Mouse (Mus musculus): ENCODE results near the gene Birc2. TPM values are rescaled to one million over a fixed set of nuclear protein-coding genes. Genes with fewer than 3 reads are reported as not detected.

The Birc2 gene
- polyA plus RNA-seq, 1 experiment from 2014 or later: 42.8 TPM

DNA sequence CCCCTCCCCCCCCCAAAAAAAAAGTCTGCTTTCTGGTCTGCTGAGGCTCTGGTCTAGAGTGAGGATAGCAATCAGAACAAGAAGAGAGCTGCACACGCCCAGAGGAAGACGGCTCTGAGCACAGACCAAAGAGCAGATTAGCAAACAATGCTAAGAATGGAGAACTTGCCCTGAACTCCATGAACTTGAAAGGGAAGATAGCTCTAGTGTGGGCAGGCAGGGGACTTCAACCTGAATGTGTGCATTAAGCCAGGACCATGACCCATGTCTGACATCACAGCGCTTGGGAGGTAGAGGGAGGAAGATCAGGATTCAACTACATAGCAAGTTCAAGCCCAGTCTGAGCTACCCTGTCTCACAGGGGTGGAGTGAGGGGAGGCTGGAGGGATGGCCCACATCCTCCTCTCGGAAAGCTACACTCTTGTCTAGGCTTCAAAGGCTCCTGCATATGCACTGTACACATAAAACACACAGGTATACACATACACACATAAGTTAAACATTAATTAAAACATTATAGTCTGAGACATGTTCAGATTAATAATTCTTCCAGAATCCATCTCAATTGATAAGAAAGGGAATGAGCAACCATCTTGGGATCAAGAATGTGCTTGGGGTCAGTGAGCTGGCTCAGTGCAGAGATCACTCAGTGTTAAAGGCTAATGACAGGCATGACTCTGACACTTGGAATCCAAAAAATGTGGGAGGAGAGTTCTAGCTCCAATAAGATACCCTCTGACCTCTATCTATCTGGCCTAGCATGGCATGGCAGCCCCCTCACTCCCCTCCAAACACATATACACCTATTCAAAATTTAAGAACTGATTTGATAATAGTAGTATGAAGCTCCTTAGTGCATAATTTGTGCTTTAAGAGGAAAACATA lies 15.7 kb upstream of the Birc2 start:
- no peaks in the 10 kb centered on the region for H3K9me3 ChIP-seq (ENCODE audit: control insufficient read depth, low read length)
- WGBS: 81% methylated on average over 4 of the region's 4 CpGs
- no peak overlapping the region for H3K4me3 ChIP-seq (ENCODE audit: low read depth, low read length)
- DNase-seq (ENCODE audit: low spot score): no peak
- ATAC-seq (ENCODE audit: insufficient number of reproducible peaks, low FRiP score, low TSS enrichment, low read depth): no peak
- no peak overlapping the region for H3K27ac ChIP-seq (replicated peaks; ENCODE audit: low read depth, low read length)
- H3K9ac ChIP-seq (ENCODE audit: low read length): no peak overlapping the region
- no peak overlapping the region for H3K4me2 ChIP-seq (ENCODE audit: low read depth, severe bottlenecking)
- H3K27me3 ChIP-seq (ENCODE audit: control insufficient read depth, insufficient read depth, low read length): no peaks in the 10 kb centered on the region
- no peaks in the 10 kb centered on the region for H3K4me1 ChIP-seq (ENCODE audit: control insufficient read depth, insufficient read depth, low read length)
- H3K36me3 ChIP-seq (ENCODE audit: control insufficient read depth, insufficient read depth, low read length): no peaks in the 10 kb centered on the region

DNA sequence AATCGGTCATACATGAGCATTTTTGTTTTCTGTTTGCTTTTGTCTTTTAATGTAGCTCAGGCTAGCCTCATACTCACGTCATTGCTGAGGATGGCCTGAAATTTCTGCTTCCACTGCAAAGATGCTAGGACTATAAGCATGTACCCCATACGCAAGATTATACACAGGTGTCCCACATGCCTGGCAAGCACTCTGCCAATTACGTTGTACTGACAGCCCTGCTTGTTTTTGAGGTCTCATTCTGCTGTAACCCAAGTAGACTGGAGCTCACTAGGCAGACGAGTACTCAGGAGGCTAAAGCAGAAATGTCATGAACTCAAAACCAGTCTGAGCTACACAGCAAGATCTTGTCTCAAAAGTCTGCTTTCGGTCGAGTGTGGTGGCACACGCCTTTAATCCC lies 15.0 kb upstream of the Birc2 start:
- H3K9ac ChIP-seq (ENCODE audit: low read length): no peak overlapping the region
- DNase-seq (ENCODE audit: low spot score) (no peak), ATAC-seq (ENCODE audit: insufficient number of reproducible peaks, low FRiP score, low TSS enrichment, low read depth) (no peak)
- H3K4me2 ChIP-seq (ENCODE audit: low read depth, severe bottlenecking): no peak overlapping the region
- no peaks in the 10 kb centered on the region for H3K4me1 ChIP-seq (ENCODE audit: control insufficient read depth, insufficient read depth, low read length)
- no peak overlapping the region for H3K4me3 ChIP-seq (ENCODE audit: low read depth, low read length)
- H3K27me3 ChIP-seq (ENCODE audit: control insufficient read depth, insufficient read depth, low read length): no peaks in the 10 kb centered on the region
- no peaks in the 10 kb centered on the region for H3K9me3 ChIP-seq (ENCODE audit: control insufficient read depth, low read length)
- WGBS: 87% methylated on average over 8 of the region's 8 CpGs
- H3K36me3 ChIP-seq (ENCODE audit: control insufficient read depth, insufficient read depth, low read length): no peaks in the 10 kb centered on the region
- H3K27ac ChIP-seq (replicated peaks; ENCODE audit: low read depth, low read length): no peak overlapping the region

DNA sequence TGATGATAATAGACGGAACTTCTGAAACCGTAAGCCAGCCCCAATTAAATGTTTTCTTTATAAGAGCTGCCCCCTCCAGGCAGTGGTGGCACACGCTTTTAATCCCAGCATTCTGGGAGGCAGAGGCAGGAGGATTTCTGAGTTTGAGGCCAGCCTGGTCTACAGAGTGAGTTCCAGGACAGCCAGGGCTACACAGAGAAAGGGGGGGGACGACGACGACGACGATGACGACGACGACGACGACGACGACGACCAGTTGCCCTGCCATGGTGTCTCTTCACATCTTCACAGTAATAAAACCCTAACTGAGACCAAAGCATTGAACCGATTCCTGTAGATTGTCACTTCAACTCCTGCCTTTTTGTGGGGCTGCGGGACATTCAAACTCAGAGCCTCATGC lies 11.3 kb upstream of the Birc2 start:
- Histone ChIP-seq H3K36me3 (ENCODE audit: control insufficient read depth, insufficient read depth, low read length) (no peaks in the 10 kb centered on the region), H3K9ac (ENCODE audit: low read length) (no peak overlapping the region), H3K27ac (replicated peaks; ENCODE audit: low read depth, low read length) (no peak overlapping the region), H3K9me3 (ENCODE audit: control insufficient read depth, low read length) (no peaks in the 10 kb centered on the region), H3K4me1 (ENCODE audit: control insufficient read depth, insufficient read depth, low read length) (no peaks in the 10 kb centered on the region), H3K27me3 (ENCODE audit: control insufficient read depth, insufficient read depth, low read length) (no peaks in the 10 kb centered on the region), H3K4me3 (ENCODE audit: low read depth, low read length) (no peak overlapping the region), H3K4me2 (ENCODE audit: low read depth, severe bottlenecking) (no peak overlapping the region)
- 90% methylated on average over 18 of the region's 18 CpGs for WGBS
- no peak for DNase-seq (ENCODE audit: low spot score)
- no peak for ATAC-seq (ENCODE audit: insufficient number of reproducible peaks, low FRiP score, low TSS enrichment, low read depth)

DNA sequence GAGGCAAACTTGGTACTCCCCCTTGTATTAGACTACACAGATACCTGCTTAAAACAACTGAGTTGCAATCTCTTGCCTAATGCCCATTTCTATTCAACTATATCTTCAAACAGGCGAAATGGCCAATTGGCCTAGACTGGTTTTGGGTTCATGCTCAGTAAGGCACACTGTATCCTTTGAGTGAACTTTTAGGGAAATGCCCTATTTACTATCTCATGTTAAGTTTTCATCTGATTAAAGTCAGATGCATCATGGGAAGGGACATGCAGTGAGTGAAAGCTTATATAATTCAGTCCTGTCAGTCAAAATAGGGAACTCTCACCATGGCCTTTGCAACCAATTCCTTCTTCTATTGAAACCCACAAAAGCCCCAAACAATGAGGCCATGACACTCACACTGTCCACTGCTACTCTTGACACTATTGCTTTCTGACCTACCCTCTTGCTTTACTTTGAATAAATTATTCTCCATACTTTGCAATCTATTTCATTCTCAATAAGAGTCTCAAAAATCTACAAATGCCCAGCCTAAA lies 9.9 kb upstream of the Birc2 start:
- no peak for DNase-seq (ENCODE audit: low spot score)
- no peak overlapping the region for H3K4me2 ChIP-seq (ENCODE audit: low read depth, severe bottlenecking)

DNA sequence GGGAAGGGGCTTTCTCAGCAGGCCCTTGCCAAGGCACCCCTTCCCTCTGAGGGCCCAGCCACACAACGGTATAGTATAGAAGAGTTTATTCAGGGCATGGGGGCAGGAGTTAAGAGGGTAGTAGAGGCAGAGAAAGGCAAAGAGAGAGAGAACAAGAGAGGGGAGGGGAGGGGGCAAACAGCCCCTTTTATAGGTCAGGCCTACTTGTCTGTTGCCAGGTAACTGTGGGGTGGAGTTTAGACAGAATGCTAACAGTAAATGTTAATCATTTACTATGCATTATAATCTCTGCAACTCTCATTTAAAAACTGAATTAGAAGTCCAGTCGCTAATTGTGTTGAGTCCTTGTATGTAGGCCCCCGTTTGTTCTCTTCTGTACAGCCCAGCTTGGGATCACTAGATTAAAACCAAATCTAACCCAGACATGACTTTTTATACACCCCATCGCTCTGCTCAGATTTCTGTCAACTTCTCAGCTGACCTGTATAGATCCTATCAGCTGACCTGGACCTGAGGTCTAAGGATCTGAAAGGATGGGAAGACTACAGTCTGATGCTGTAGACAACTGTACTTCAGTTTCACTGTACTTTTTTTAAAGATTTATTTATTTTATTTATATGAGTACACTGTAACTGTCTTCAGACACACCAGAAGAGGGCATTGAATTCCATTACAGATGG lies 8.5 kb upstream of the Birc2 start:
- Histone ChIP-seq H3K4me3 (ENCODE audit: low read depth, low read length) (no peak overlapping the region), H3K4me2 (ENCODE audit: low read depth, severe bottlenecking) (no peak overlapping the region), H3K36me3 (ENCODE audit: control insufficient read depth, insufficient read depth, low read length) (no peaks in the 10 kb centered on the region), H3K4me1 (ENCODE audit: control insufficient read depth, insufficient read depth, low read length) (no peaks in the 10 kb centered on the region), H3K27ac (replicated peaks; ENCODE audit: low read depth, low read length) (no peak overlapping the region), H3K9me3 (ENCODE audit: control insufficient read depth, low read length) (no peaks in the 10 kb centered on the region), H3K27me3 (ENCODE audit: control insufficient read depth, insufficient read depth, low read length) (no peaks in the 10 kb centered on the region), H3K9ac (ENCODE audit: low read length) (no peak overlapping the region)
- WGBS: 81% methylated on average over 4 of the region's 4 CpGs
- DNase-seq (ENCODE audit: low spot score) (no peak), ATAC-seq (ENCODE audit: insufficient number of reproducible peaks, low FRiP score, low TSS enrichment, low read depth) (no peak)

More for the DNA sequence above, 9.9 kb upstream of the Birc2 start:
- 87% methylated on average over 1 of the region's 1 CpGs for WGBS
- Histone ChIP-seq H3K9ac (ENCODE audit: low read length) (no peak overlapping the region), H3K9me3 (ENCODE audit: control insufficient read depth, low read length) (no peaks in the 10 kb centered on the region), H3K4me1 (ENCODE audit: control insufficient read depth, insufficient read depth, low read length) (no peaks in the 10 kb centered on the region), H3K27me3 (ENCODE audit: control insufficient read depth, insufficient read depth, low read length) (no peaks in the 10 kb centered on the region), H3K4me3 (ENCODE audit: low read depth, low read length) (no peak overlapping the region), H3K27ac (replicated peaks; ENCODE audit: low read depth, low read length) (no peak overlapping the region), H3K36me3 (ENCODE audit: control insufficient read depth, insufficient read depth, low read length) (no peaks in the 10 kb centered on the region)
- no peak for ATAC-seq (ENCODE audit: insufficient number of reproducible peaks, low FRiP score, low TSS enrichment, low read depth)

DNA sequence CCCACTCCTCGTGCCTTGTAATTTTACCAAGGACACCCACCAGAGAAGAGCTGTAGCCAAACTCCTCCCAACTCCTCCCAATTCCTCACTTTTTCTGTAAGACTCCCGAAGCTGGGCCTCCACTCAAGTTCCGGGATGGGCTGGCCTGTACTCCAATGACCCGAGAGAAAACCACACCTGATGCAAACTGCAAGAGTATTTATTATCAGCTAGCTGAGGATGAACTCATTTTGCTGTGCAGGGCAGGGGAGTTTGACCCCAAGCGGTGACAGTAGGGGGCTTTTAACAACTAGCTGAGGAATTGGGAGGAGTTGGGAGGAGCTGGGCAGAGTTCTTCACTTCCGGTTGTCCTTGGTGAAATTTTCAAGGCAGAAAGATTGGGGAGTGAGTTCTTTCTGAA lies 4.4 kb upstream of the Birc2 start:
- no peak overlapping the region for H3K9ac ChIP-seq (ENCODE audit: low read length)
- no peaks in the 10 kb centered on the region for H3K27me3 ChIP-seq (ENCODE audit: control insufficient read depth, insufficient read depth, low read length)
- no peak overlapping the region for H3K27ac ChIP-seq (replicated peaks; ENCODE audit: low read depth, low read length)
- no peaks in the 10 kb centered on the region for H3K4me1 ChIP-seq (ENCODE audit: control insufficient read depth, insufficient read depth, low read length)
- no peak for DNase-seq (ENCODE audit: low spot score)
- no peak overlapping the region for H3K4me2 ChIP-seq (ENCODE audit: low read depth, severe bottlenecking)
- no peaks in the 10 kb centered on the region for H3K9me3 ChIP-seq (ENCODE audit: control insufficient read depth, low read length)
- 68% methylated on average over 6 of the region's 6 CpGs for WGBS
- H3K36me3 ChIP-seq (ENCODE audit: control insufficient read depth, insufficient read depth, low read length): no peaks in the 10 kb centered on the region
- ATAC-seq (ENCODE audit: insufficient number of reproducible peaks, low FRiP score, low TSS enrichment, low read depth): no peak
- H3K4me3 ChIP-seq (ENCODE audit: low read depth, low read length): no peak overlapping the region

DNA sequence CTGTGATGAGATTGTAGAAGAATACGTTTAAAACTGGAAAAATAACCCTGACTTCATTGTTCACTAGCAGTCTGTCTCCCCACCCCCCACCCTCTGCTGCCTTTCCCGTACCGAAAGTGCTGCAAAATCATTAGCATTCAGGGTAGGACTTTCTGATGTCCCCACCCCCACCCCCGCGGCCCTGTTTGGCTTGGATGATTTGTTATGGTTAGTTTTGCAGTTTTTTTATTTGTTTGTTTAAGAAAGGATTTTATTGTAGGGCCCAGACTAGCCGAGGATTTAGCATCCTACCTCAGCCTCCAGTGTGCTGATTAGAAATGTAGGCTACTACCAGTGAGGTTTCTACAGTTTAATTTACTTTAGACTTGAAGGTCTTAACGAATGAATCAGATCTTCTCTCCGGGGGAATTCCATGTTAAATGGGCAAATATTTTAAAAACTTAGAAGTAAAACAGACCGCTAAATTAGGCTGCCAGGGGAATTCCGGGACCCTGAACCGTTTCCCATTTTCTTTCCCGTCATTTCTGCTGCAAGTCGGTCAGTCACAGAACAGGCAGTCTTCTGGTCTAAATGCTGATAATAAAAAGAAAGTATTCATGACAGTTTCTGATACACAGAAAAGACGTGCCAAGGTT lies 1.1 kb upstream of the Birc2 start:
- WGBS: 23% methylated on average over 14 of the region's 14 CpGs
- peaks cover 2% of the 10 kb centered on the region; the same call in 1 of the 2 replicates for H3K36me3 ChIP-seq (ENCODE audit: control insufficient read depth, insufficient read depth, low read length)

DNA sequence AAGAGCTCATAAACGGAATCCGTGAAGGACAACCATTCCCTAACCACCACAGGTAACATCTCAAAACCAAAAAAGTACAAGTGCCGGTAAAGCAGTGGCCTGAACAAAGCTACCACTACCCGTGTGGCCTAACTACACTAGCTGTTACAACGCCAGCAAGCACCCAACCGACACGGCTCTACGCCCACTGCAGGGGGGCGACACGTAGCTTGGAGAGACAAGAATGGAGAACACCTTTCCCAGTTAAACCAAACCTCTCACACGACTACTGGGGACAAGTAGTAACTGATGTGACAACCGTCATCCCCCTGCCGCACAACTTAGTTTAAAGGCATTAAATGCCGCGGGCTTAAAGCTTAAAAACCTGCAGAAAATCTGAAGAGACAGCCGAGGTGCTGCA lies 533 bp downstream of the Birc2 start:
- Histone ChIP-seq H3K9me3 (ENCODE audit: control insufficient read depth, low read length) (no peaks in the 10 kb centered on the region), H3K36me3 (ENCODE audit: control insufficient read depth, insufficient read depth, low read length) (peaks cover 2% of the 10 kb centered on the region; the same call in 1 of the 2 replicates), H3K4me2 (ENCODE audit: low read depth, severe bottlenecking) (peak overlapping the region; percentile 47), H3K4me1 (ENCODE audit: control insufficient read depth, insufficient read depth, low read length) (no peaks in the 10 kb centered on the region), H3K4me3 (ENCODE audit: low read depth, low read length) (peak overlapping the region; percentile 63), H3K27me3 (ENCODE audit: control insufficient read depth, insufficient read depth, low read length) (no peaks in the 10 kb centered on the region), H3K27ac (replicated peaks; ENCODE audit: low read depth, low read length) (peak overlapping the region; percentile 87), H3K9ac (ENCODE audit: low read length) (peak overlapping the region; percentile 88)
- peak; percentile 14; the same call in 1 of the 2 replicates for ATAC-seq (ENCODE audit: insufficient number of reproducible peaks, low FRiP score, low TSS enrichment, low read depth)
- DNase-seq (ENCODE audit: low spot score): peak; percentile 76
- under 1% methylated on average over 16 of the region's 16 CpGs for WGBS

More for the DNA sequence above, 1.1 kb upstream of the Birc2 start:
- peak overlapping the region; percentile 88 for H3K9ac ChIP-seq (ENCODE audit: low read length)
- H3K27ac ChIP-seq (replicated peaks; ENCODE audit: low read depth, low read length): peak overlapping the region; percentile 87
- H3K9me3 ChIP-seq (ENCODE audit: control insufficient read depth, low read length): no peaks in the 10 kb centered on the region
- H3K4me2 ChIP-seq (ENCODE audit: low read depth, severe bottlenecking): peak overlapping the region; percentile 47
- ATAC-seq (ENCODE audit: insufficient number of reproducible peaks, low FRiP score, low TSS enrichment, low read depth) (peak; percentile 5; the same call in 1 of the 2 replicates), DNase-seq (ENCODE audit: low spot score) (peak; percentile 56)
- H3K4me3 ChIP-seq (ENCODE audit: low read depth, low read length): peak overlapping the region; percentile 63
- H3K27me3 ChIP-seq (ENCODE audit: control insufficient read depth, insufficient read depth, low read length): no peaks in the 10 kb centered on the region
- H3K4me1 ChIP-seq (ENCODE audit: control insufficient read depth, insufficient read depth, low read length): no peaks in the 10 kb centered on the region

Measured in limb, embryonic 11.5 days (tissue).